Mouse (Mus musculus) limb, embryonic 14.5 days (tissue): ENCODE results near the gene Mgat2. TPM values are rescaled to one million over a fixed set of nuclear protein-coding genes. Genes with fewer than 3 reads are reported as not detected.

ENCODE experiments used
- ATAC-seq: fragments of 200-750 bp; cut with Nextera tagmentation; 2 replicates; pipeline ENCODE4 v1.8.0; 2017; ENCODE audit warnings: low read depth, moderate number of reproducible peaks, moderate TSS enrichment; ENCODE audit not compliant: low FRiP score
- DNase-seq: peaks from one replicate; pipeline ENCODE4 v3.0.0-alpha.2; 2015; ENCODE audit warnings: low spot score
- H3K27ac ChIP-seq: fragments of 300-500 bp; sonication (generic); replicated peaks from 2 replicates; pipeline ENCODE4 v1.5.1; 2014; ENCODE audit warnings: low read depth, mild to moderate bottlenecking, low read length, moderate library complexity, mixed read lengths
- H3K27me3 ChIP-seq: fragments of 300-500 bp; sonication (generic); 2 replicates; pipeline ENCODE4 v1.6.1; 2014; ENCODE audit warnings: low read length, mixed read lengths; ENCODE audit not compliant: control insufficient read depth, insufficient read depth
- H3K36me3 ChIP-seq: fragments of 300-500 bp; sonication (generic); 2 replicates; pipeline ENCODE4 v1.6.1; 2014; ENCODE audit warnings: mild to moderate bottlenecking, low read length, moderate library complexity, mixed read lengths; ENCODE audit not compliant: control insufficient read depth, insufficient read depth
- H3K4me1 ChIP-seq: fragments of 300-500 bp; sonication (generic); 2 replicates; pipeline ENCODE4 v1.6.1; 2014; ENCODE audit warnings: antibody characterized with exemption, low read length, mixed read lengths; ENCODE audit not compliant: control insufficient read depth, insufficient read depth
- H3K4me2 ChIP-seq: fragments of 300-500 bp; sonication (generic); replicated peaks from 2 replicates; pipeline ENCODE4 v1.6.1; 2014; ENCODE audit warnings: low read depth, mild to moderate bottlenecking, low read length, moderate library complexity; ENCODE audit not compliant: severe bottlenecking
- H3K4me3 ChIP-seq: fragments of 300-500 bp; sonication (generic); replicated peaks from 2 replicates; pipeline ENCODE4 v1.5.1; 2014; ENCODE audit warnings: low read length
- H3K9ac ChIP-seq: fragments of 300-500 bp; sonication (generic); 2 replicates; pipeline ENCODE4 v1.6.1; 2014; ENCODE audit warnings: mild to moderate bottlenecking, low read depth, low read length, moderate library complexity; ENCODE audit not compliant: severe bottlenecking
- H3K9me3 ChIP-seq: fragments of 300-500 bp; sonication (generic); 2 replicates; pipeline ENCODE4 v1.6.1; 2016; ENCODE audit warnings: low read length; ENCODE audit not compliant: control insufficient read depth
- POLR2A ChIP-seq: fragments of 200-500 bp; IDR thresholded peaks from 2 replicates; pipeline ENCODE4 v1.8.0; 2012; ENCODE audit warnings: inconsistent platforms, mild to moderate bottlenecking, moderate library complexity, borderline replicate concordance; ENCODE audit not compliant: insufficient read depth, insufficient read length; ENCODE audit errors: extremely low read depth
- WGBS: fragments of 180-500 bp; shearing (Covaris S2); extraction: QIAGEN DNeasy Blood & Tissue Kit; methylation state at CpG from one replicate; pipeline ENCODE4 v1.1.7; 2014; 5-methylcytosine and 5-hydroxymethylcytosine counted together
- polyA plus RNA-seq, 2 experiments: library from polyadenylated mRNA; depleted of rRNA in 1 of 2; stranded (reverse) in 1 of 2; unstranded in 1 of 2; fragments of >200 nt; fragmentation: Nextera tagmentation in 1 of 2; extraction: Ambion mirVana in 1 of 2; gene quantifications; 2 replicates each; pipeline versions ENCODE4 v1.2.1 to v1.2.3; 2012 to 2014

Mgat2 gene
- polyA plus RNA-seq, 2 experiments, result 31.0 to 59.1 TPM

DNA sequence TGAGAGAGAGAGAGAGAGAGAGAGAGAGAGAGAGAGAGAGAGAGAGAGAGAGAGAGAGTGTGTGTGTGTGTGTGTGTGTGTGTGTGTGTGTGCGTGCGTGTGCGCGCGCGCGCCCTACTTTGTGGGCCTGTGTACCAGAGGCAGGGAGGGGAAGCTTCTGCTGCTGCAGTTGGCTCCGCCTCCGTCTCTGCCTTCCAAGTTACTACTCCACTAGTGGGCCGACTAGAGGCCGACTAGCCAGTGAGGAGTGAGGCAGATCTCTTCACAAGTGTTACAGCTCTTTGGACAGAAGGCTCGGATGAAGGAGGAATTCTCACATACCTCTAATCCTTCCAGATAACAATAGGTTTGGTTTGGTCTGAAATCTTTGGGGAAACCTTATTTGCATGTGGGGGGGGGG lies 4.6 kb upstream of the Mgat2 start:
- Histone ChIP-seq H3K27ac (no peak overlapping the region), H3K9me3 (no peaks in the 10 kb centered on the region), H3K4me2 (no peak overlapping the region), H3K36me3 (peaks cover 16% of the 10 kb centered on the region), H3K4me1 (peaks cover 2% of the 10 kb centered on the region; the same call in 1 of the 2 replicates), H3K4me3 (no peak overlapping the region), H3K9ac (no peak overlapping the region), H3K27me3 (no peaks in the 10 kb centered on the region)
- 68% methylated on average over 12 of the region's 12 CpGs for WGBS
- DNase-seq, result no peak
- no peak for TF ChIP-seq POLR2A
- no peak for ATAC-seq

DNA sequence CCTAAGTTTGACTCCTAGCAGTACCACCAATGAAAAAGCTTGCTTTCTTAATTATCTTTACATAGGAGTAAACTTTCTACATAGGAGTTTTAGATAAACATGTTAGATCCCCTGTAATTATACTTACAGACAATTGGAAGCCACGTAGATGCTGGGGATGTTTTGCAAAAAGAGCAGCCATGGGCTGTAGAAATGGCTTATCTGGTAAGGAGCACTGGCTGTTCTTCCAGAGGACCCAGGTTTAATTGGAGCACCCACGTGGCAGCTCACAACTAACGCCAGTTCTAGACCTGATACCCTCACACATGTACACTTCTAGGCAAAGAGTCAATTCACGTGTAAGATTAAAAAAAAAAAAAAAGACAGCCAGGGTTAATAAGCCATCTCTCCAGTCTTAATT lies 2.2 kb upstream of the Mgat2 start:
- H3K9ac ChIP-seq, result no peak overlapping the region
- DNase-seq (no peak), ATAC-seq (no peak)
- no peak overlapping the region for H3K4me2 ChIP-seq
- H3K9me3 ChIP-seq, result no peaks in the 10 kb centered on the region
- WGBS, result 90% methylated on average over 4 of the region's 4 CpGs
- peaks cover 22% of the 10 kb centered on the region for H3K36me3 ChIP-seq
- no peak overlapping the region for H3K27ac ChIP-seq
- TF ChIP-seq POLR2A, result no peak
- no peak overlapping the region for H3K4me3 ChIP-seq
- no peaks in the 10 kb centered on the region for H3K27me3 ChIP-seq
- peaks cover 11% of the 10 kb centered on the region for H3K4me1 ChIP-seq

DNA sequence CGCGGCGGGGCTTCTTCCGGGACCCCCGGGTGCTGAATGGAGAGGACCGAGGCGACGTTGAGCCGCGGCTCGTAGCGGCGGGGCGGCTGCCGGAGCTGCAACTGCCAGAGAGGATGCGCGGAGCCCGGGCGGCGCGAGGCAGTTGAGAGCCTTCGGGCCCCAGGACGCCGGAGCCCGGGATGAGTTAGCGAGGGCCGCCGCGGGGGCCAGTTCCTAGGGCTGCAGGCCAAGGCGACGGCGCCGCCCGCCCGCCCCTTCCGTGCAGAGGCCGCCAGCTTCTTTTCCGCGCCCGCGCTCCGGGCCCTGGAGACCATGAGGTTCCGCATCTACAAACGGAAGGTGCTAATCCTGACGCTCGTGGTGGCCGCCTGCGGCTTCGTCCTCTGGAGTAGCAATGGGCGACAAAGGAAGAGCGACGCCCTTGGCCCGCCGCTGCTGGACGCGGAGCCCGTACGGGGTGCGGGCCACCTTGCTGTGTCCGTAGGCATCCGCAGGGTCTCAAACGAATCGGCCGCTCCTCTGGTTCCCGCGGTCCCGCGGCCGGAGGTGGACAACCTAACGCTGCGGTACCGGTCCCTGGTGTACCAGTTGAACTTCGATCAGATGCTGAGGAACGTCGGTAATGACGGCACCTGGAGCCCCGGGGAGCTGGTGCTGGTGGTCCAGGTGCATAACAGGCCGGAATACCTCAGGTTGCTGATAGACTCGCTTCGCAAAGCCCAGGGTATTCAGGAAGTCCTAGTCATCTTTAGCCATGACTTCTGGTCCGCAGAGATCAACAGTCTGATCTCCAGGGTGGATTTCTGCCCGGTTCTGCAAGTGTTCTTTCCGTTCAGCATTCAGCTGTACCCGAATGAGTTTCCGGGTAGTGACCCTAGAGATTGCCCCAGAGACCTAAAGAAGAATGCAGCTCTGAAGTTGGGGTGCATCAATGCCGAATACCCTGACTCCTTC lies 662 bp downstream of the Mgat2 start:
- H3K4me1 ChIP-seq, result peaks cover 13% of the 10 kb centered on the region
- H3K27me3 ChIP-seq, result no peaks in the 10 kb centered on the region
- peaks cover 42% of the 10 kb centered on the region for H3K36me3 ChIP-seq
- WGBS, result 4% methylated on average over 45 of the region's 86 CpGs
- DNase-seq (peak; percentile 20), ATAC-seq (peak; percentile 45)
- no peaks in the 10 kb centered on the region for H3K9me3 ChIP-seq
- peak overlapping the region; percentile 80 for H3K27ac ChIP-seq
- peak overlapping the region; percentile 89 for H3K4me2 ChIP-seq
- H3K4me3 ChIP-seq, result peak overlapping the region; percentile 65
- H3K9ac ChIP-seq, result peak overlapping the region; percentile 90
- TF ChIP-seq POLR2A, result no peak

DNA sequence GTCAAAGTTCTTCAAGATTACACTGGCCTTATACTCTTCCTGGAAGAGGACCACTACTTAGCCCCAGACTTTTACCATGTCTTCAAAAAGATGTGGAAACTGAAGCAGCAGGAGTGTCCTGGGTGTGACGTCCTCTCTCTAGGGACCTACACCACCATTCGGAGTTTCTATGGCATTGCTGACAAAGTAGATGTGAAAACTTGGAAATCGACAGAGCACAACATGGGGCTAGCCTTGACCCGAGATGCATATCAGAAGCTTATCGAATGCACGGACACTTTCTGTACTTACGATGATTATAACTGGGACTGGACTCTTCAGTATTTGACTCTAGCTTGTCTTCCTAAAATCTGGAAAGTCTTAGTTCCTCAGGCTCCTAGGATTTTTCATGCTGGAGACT lies 1.4 kb downstream of the Mgat2 start:
- Histone ChIP-seq H3K27me3 (no peaks in the 10 kb centered on the region), H3K27ac (no peak overlapping the region), H3K4me2 (peak overlapping the region; percentile 89), H3K4me3 (peak overlapping the region; percentile 65), H3K4me1 (peaks cover 13% of the 10 kb centered on the region), H3K9me3 (no peaks in the 10 kb centered on the region), H3K36me3 (peaks cover 49% of the 10 kb centered on the region), H3K9ac (peak overlapping the region; percentile 90)
- ATAC-seq, result no peak
- no peak for TF ChIP-seq POLR2A
- WGBS, result 80% methylated on average over 7 of the region's 7 CpGs
- DNase-seq, result no peak

DNA sequence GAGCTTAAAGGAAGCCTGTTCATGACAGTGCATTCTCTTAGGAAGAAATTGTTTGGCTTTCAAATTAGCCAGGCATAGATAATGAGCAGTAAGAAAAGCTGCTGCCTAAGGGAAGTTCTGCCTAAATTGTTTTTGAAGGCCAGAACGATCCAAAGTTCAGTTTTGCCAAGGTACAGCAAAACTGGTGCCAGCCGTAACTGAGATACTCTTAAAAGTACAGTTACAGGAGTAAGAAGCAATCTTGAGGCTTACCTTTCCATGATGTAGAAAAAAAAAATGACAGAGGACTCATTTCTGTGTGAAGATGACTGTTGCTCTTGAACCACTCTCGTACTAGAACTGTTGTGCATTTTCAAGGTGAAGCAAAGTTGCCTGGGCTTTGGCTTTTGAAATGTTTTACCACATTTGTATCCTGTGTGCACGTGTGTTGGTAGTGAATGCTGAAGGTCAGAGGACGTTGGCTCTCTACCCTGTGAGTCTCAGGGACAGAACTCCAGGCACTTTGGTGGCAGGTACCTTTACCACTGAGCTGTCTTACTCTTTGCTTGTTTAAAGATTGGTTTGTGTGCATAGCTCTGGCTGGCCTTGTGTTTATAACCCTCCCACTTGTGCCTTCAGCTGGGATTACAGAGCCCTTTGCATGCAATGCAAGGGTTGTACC lies 3.0 kb downstream of the Mgat2 start:
- H3K4me3 ChIP-seq, result no peak overlapping the region
- H3K36me3 ChIP-seq, result peaks cover 51% of the 10 kb centered on the region
- 70% methylated on average over 5 of the region's 5 CpGs for WGBS
- ATAC-seq, result no peak
- H3K9ac ChIP-seq, result no peak overlapping the region
- no peaks in the 10 kb centered on the region for H3K9me3 ChIP-seq
- H3K4me1 ChIP-seq, result peaks cover 13% of the 10 kb centered on the region
- no peaks in the 10 kb centered on the region for H3K27me3 ChIP-seq
- H3K27ac ChIP-seq, result no peak overlapping the region
- no peak overlapping the region for H3K4me2 ChIP-seq
- TF ChIP-seq POLR2A, result no peak
- DNase-seq, result no peak
